Mouse (Mus musculus) hindbrain, embryonic 11.5 days (tissue): Measurements from ENCODE around the gene Csl. TPM values are rescaled to one million over a fixed set of nuclear protein-coding genes. Genes with fewer than 3 reads are reported as not detected.

Experiments used
- ATAC-seq: fragments of 200-750 bp; cut with Nextera tagmentation; 2 replicates; pipeline ENCODE4 v1.8.0; 2017; ENCODE audit warnings: mild to moderate bottlenecking, moderate TSS enrichment, moderate library complexity; ENCODE audit not compliant: low FRiP score
- DNase-seq: peaks from one replicate; pipeline ENCODE4 v3.0.0-alpha.2; 2015; ENCODE audit warnings: low spot score
- H3K27ac ChIP-seq: fragments of 300-500 bp; sonication (generic); 2 replicates; pipeline ENCODE4 v1.5.1; 2014; ENCODE audit warnings: mild to moderate bottlenecking, low read depth, low read length
- H3K27me3 ChIP-seq: fragments of 300-500 bp; sonication (generic); 2 replicates; pipeline ENCODE4 v1.6.1; 2014; ENCODE audit warnings: mild to moderate bottlenecking, low read length, moderate library complexity, mixed read lengths; ENCODE audit not compliant: control insufficient read depth, insufficient read depth
- H3K36me3 ChIP-seq: fragments of 300-500 bp; sonication (generic); 2 replicates; pipeline ENCODE4 v1.6.1; 2014; ENCODE audit warnings: mild to moderate bottlenecking, low read length, moderate library complexity, mixed read lengths; ENCODE audit not compliant: control insufficient read depth, insufficient read depth
- H3K4me1 ChIP-seq: fragments of 300-500 bp; sonication (generic); replicated peaks from 2 replicates; pipeline ENCODE4 v1.6.1; 2014; ENCODE audit warnings: low read length, mixed read lengths; ENCODE audit not compliant: control insufficient read depth, insufficient read depth
- H3K4me2 ChIP-seq: fragments of 300-500 bp; sonication (generic); replicated peaks from 2 replicates; pipeline ENCODE4 v1.6.1; 2014; ENCODE audit warnings: mild to moderate bottlenecking, low read depth, low read length
- H3K4me3 ChIP-seq: fragments of 300-500 bp; sonication (generic); 2 replicates; pipeline ENCODE4 v1.5.1; 2014; ENCODE audit warnings: low read depth, low read length
- H3K9ac ChIP-seq: fragments of 300-500 bp; sonication (generic); 2 replicates; pipeline ENCODE4 v1.6.1; 2014; ENCODE audit warnings: low read depth, low read length
- H3K9me3 ChIP-seq: fragments of 300-500 bp; sonication (generic); 2 replicates; pipeline ENCODE4 v1.6.1; 2016; ENCODE audit warnings: low read length; ENCODE audit not compliant: control insufficient read depth
- whole genome bisulfite sequencing: fragments of 180-500 bp; shearing (Covaris S2); extraction: QIAGEN DNeasy Blood & Tissue Kit; methylation state at CpG from one replicate; pipeline ENCODE4 v1.1.7; 2014; 5-methylcytosine and 5-hydroxymethylcytosine counted together
- polyA plus RNA-seq: library from polyadenylated mRNA; unstranded; fragments of >200 nt; fragmentation: Nextera tagmentation; extraction: Ambion mirVana; gene quantifications from 2 replicates; pipeline ENCODE4 v1.2.1, GENCODE M21; 2014

Gene Csl
- polyA plus RNA-seq, 1 experiment from 2014 or later, result not detected

DNA sequence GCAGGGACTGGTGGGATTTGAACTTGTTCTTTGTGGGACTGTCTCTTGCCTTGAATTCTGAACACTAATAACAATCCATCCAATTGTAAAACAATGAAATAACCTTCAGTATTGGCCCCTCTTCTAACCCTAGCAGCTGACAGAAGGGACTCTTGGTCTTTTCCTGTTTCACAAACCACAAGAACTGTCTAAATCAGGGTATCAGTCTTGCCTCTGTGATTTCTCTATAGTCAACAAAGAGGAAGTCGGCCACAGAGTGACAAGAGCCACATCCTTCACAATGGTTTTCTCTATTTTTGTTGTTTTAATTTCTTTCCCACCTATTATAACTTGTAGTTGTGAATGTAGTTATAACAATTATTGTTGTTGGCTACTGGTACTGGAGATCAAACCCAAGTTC lies 47.9 kb downstream of the Csl start:
- WGBS, result 74% methylated on average over 1 of the region's 1 CpGs
- H3K27me3 ChIP-seq, result no peaks in the 10 kb centered on the region
- no peaks in the 10 kb centered on the region for H3K9me3 ChIP-seq
- no peak for DNase-seq
- no peaks in the 10 kb centered on the region for H3K36me3 ChIP-seq
- no peak overlapping the region for H3K9ac ChIP-seq
- no peaks in the 10 kb centered on the region for H3K4me1 ChIP-seq
- ATAC-seq, result no peak
- no peak overlapping the region for H3K27ac ChIP-seq
- no peak overlapping the region for H3K4me2 ChIP-seq
- H3K4me3 ChIP-seq, result no peak overlapping the region
